18 mouse cellular contexts compared by ENCODE assay signal in the genomic region with DNA sequence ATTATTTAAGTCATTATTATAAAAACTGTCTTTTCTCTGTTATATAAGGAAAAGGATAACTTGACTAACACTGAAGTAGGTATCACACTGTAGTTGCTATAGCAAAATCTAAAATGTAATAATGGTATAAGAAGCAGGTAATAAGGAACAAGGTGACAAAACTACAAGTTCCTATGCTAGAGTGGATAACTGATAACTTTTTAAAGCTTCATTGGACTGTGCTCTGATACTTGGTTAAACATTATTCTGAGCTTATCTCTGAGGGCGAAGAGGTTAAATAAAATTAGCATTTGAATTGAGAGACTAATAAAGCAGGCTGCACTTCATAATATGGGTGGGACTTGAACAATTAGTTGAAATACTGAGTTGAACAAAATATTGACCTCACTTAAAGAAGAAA. TPM values are rescaled to one million over a fixed set of nuclear protein-coding genes. Genes with fewer than 3 reads are reported as not detected.
A peak's percentile ranks its signal among the peaks of the same experiment; 100 is the strongest.
DNase-seq lines count a peak whose midpoint lies in the region; ATAC-seq and TF ChIP-seq lines count a peak whose summit lies in the region.
"Had no signal": no experiment of that assay in that cellular context is flagged by ENCODE, and none has a peak within 500 bp of the region (broad histone marks: within the 10 kb centered on the region; RNA-seq: fewer than 3 reads in every experiment).

No protein-coding gene starts in this region.

- no peak for TF ChIP-seq CTCF in intestine, postnatal 0 days (IDR thresholded peaks at IDR 0.05; ENCODE audit: low read depth)

- no peak overlapping the region for H3K27ac ChIP-seq in intestine, embryonic 15.5 days
- no peak overlapping the region for H3K27ac ChIP-seq in intestine, postnatal 0 days (ENCODE audit: low read depth, low read length)
- H3K27ac ChIP-seq in intestine, embryonic 16.5 days (ENCODE audit: low read length), result no peak overlapping the region

- DNase-seq in cerebellum, adult 9-10 months, result no peak
- DNase-seq: adrenal gland, adult 2 months; adrenal gland, adult 8-10 months; adrenal gland, postnatal 10 days; adrenal gland, postnatal 14 days; adrenal gland, postnatal 25 days; adrenal gland, postnatal 36 days; B cell, adult 2 months; cerebellum, adult 11 months; cerebellum, adult 11-12 months; cerebellum, adult 18-20 months had no signal

- no peaks in the 10 kb centered on the region for H3K36me3 ChIP-seq in intestine, embryonic 15.5 days
- no peaks in the 10 kb centered on the region; the same call in 1 of the 2 replicates for H3K36me3 ChIP-seq in intestine, postnatal 0 days (ENCODE audit: control insufficient read depth, insufficient read depth)
- H3K36me3 ChIP-seq in intestine, embryonic 16.5 days (ENCODE audit: control insufficient read depth, insufficient read depth, low read length), result no peaks in the 10 kb centered on the region

- WGBS in intestine, embryonic 15.5 days, result 61% methylated on average over 1 of the region's 1 CpGs
- WGBS in intestine, postnatal 0 days, result 41% methylated on average over 1 of the region's 1 CpGs
- WGBS in intestine, embryonic 16.5 days, result 60% methylated on average over 1 of the region's 1 CpGs

- no peak overlapping the region for H3K4me2 ChIP-seq in intestine, embryonic 15.5 days (replicated peaks)
- no peak overlapping the region for H3K4me2 ChIP-seq in intestine, postnatal 0 days (replicated peaks; ENCODE audit: low read depth)
- no peak overlapping the region for H3K4me2 ChIP-seq in intestine, embryonic 16.5 days (ENCODE audit: low read depth, low read length)

- H3K4me1 ChIP-seq in intestine, embryonic 15.5 days (replicated peaks), result no peaks in the 10 kb centered on the region
- H3K4me1 ChIP-seq in intestine, postnatal 0 days (replicated peaks; ENCODE audit: control insufficient read depth, insufficient read depth, low read length), result no peaks in the 10 kb centered on the region
- H3K4me1 ChIP-seq in intestine, embryonic 16.5 days (ENCODE audit: control insufficient read depth, insufficient read depth, low read length), result no peaks in the 10 kb centered on the region

- peak; percentile 74 for ATAC-seq in intestine, embryonic 15.5 days
- no peak for ATAC-seq in intestine, postnatal 0 days
- ATAC-seq in intestine, embryonic 16.5 days, result peak; percentile 79
- ATAC-seq: activated CD4-positive, CD25-positive, alpha-beta regulatory T cell, adult 4 months; CD4-positive, CD25-positive, alpha-beta regulatory T cell, adult 4 months; Patski had no signal

- no peak overlapping the region for H3K4me3 ChIP-seq in intestine, embryonic 15.5 days (replicated peaks)
- no peak overlapping the region for H3K4me3 ChIP-seq in intestine, postnatal 0 days (ENCODE audit: low read depth, low read length)
- H3K4me3 ChIP-seq in intestine, embryonic 16.5 days (ENCODE audit: low read length), result no peak overlapping the region

- H3K9ac ChIP-seq in intestine, embryonic 15.5 days, result no peak overlapping the region
- no peak overlapping the region for H3K9ac ChIP-seq in intestine, postnatal 0 days (ENCODE audit: low read depth, low read length)
- no peak overlapping the region for H3K9ac ChIP-seq in intestine, embryonic 16.5 days (ENCODE audit: low read depth, low read length)

- no peaks in the 10 kb centered on the region for H3K9me3 ChIP-seq in intestine, embryonic 15.5 days
- H3K9me3 ChIP-seq in intestine, postnatal 0 days (ENCODE audit: control insufficient read depth), result no peaks in the 10 kb centered on the region
- H3K9me3 ChIP-seq in intestine, embryonic 16.5 days (ENCODE audit: control insufficient read depth, low read length), result no peaks in the 10 kb centered on the region; the same call in 1 of the 2 replicates

- H3K27me3 ChIP-seq in intestine, embryonic 15.5 days (replicated peaks), result no peaks in the 10 kb centered on the region
- no peaks in the 10 kb centered on the region for H3K27me3 ChIP-seq in intestine, postnatal 0 days (replicated peaks; ENCODE audit: control insufficient read depth, insufficient read depth, low read length)
- no peaks in the 10 kb centered on the region for H3K27me3 ChIP-seq in intestine, embryonic 16.5 days (replicated peaks; ENCODE audit: control insufficient read depth, insufficient read depth, low read length)
- H3K27me3 ChIP-seq: CH12.LX, Patski had no signal

RNA-seq across cellular contexts. Expression of a gene that starts 33.0 kb away (rescaled TPM):
- polyA plus RNA-seq in intestine, embryonic 15.5 days (2015; fragmentation: Nextera tagmentation; extraction: Ambion mirVana), result 8.8 and 8.9 TPM in 2 replicates
- 6.0 and 6.3 TPM in 2 replicates for polyA plus RNA-seq in intestine, postnatal 0 days (2015; fragmentation: Nextera tagmentation; extraction: Ambion mirVana)
- polyA plus RNA-seq in intestine, embryonic 16.5 days (2015; fragmentation: Nextera tagmentation; extraction: Ambion mirVana), result 8.8 and 11.0 TPM in 2 replicates
